Mouse (Mus musculus) G1E (cell line): Measurements from ENCODE around the gene Tbx18. TPM values are rescaled to one million over a fixed set of nuclear protein-coding genes. Genes with fewer than 3 reads are reported as not detected.

Experiments
- ATAC-seq: 2 replicates; pipeline ENCODE4 v1.8.0; 2016; ENCODE audit warnings: mild to moderate bottlenecking; ENCODE audit not compliant: insufficient number of reproducible peaks, poor library complexity, low FRiP score, severe bottlenecking; ENCODE audit errors: extremely low read depth
- DNase-seq: peaks from one replicate; pipeline ENCODE4 v3.0.0; 2012; ENCODE audit warnings: low spot score
- H3K27me3 ChIP-seq: 2 replicates; pipeline ENCODE4 v1.6.1; 2012; ENCODE audit warnings: mild to moderate bottlenecking, low read length, inconsistent platforms; ENCODE audit not compliant: insufficient read depth
- H3K36me3 ChIP-seq: replicated peaks from 2 replicates; pipeline ENCODE3; 2012; ENCODE audit warnings: mild to moderate bottlenecking, inconsistent platforms
- H3K4me1 ChIP-seq: 2 replicates; pipeline ENCODE4 v1.6.1; 2012; ENCODE audit warnings: low read depth, low read length, inconsistent platforms, mixed read lengths; ENCODE audit not compliant: insufficient read depth
- H3K4me3 ChIP-seq: 2 replicates; pipeline ENCODE4 v1.5.1; 2012; ENCODE audit warnings: low read depth, mild to moderate bottlenecking, inconsistent platforms, low read length, moderate library complexity, mixed read lengths
- H3K9me3 ChIP-seq: replicated peaks from 2 replicates; pipeline ENCODE4 v1.6.1; 2012; ENCODE audit warnings: inconsistent platforms
- CTCF ChIP-seq: IDR thresholded peaks from 2 replicates; pipeline ENCODE4 v1.5.1; 2012; ENCODE audit warnings: low read depth, low read length, inconsistent platforms, mixed read lengths
- GATA1 ChIP-seq: IDR thresholded peaks from 2 replicates; pipeline ENCODE4 v1.6.1; 2012; ENCODE audit warnings: borderline replicate concordance, low read length, inconsistent platforms, mixed read lengths
- GATA2 ChIP-seq: IDR thresholded peaks from 2 replicates; pipeline ENCODE4 v1.6.1; 2012; ENCODE audit warnings: low read depth, low read length, inconsistent platforms, borderline replicate concordance
- POLR2AphosphoS5 ChIP-seq: IDR thresholded peaks from 2 replicates; pipeline ENCODE4 v1.6.1; 2012; ENCODE audit warnings: low read depth, low read length, inconsistent platforms; ENCODE audit not compliant: insufficient replicate concordance
- TAL1 ChIP-seq: conservative IDR thresholded peaks from 2 replicates; pipeline ENCODE4 v1.6.1; 2012; ENCODE audit warnings: low read depth, low read length, inconsistent platforms, mixed read lengths
- polyA plus RNA-seq: library from polyadenylated mRNA; stranded (reverse); fragments of >175 nt; gene quantifications from 2 replicates; pipeline ENCODE4 v1.2.3, GENCODE M21; 2012
- total RNA-seq, 2 experiments: library from RNA; stranded (forward) in 1 of 2; stranded (reverse) in 1 of 2; fragments of 200-1000 nt in 1 of 2; fragments of >200 nt in 1 of 2; fragmentation: Nextera tagmentation in 1 of 2; gene quantifications; 2 replicates each; pipeline ENCODE4 v1.2.3; 2014 to 2017

The Tbx18 gene
- total and polyA plus RNA-seq, 3 experiments, result not detected

- H3K27me3 ChIP-seq, result no peaks in the 10 kb centered on the region
- peaks cover 31% of the 10 kb centered on the region for H3K9me3 ChIP-seq
- H3K4me1 ChIP-seq, result no peaks in the 10 kb centered on the region
- ATAC-seq (no peak), DNase-seq (no peak)
- H3K36me3 ChIP-seq, result no peaks in the 10 kb centered on the region
- no peak overlapping the region for H3K4me3 ChIP-seq
- TF ChIP-seq POLR2AphosphoS5 (no peak), GATA1 (no peak), CTCF (no peak), GATA2 (no peak), TAL1 (no peak)
These were observed 3.7 kb downstream of the Tbx18 start for GRCm38 (mm10) chr9:87727155-87727953.

- Histone ChIP-seq H3K27me3 (no peaks in the 10 kb centered on the region), H3K4me3 (no peak overlapping the region), H3K4me1 (no peaks in the 10 kb centered on the region), H3K36me3 (no peaks in the 10 kb centered on the region), H3K9me3 (peaks cover 2% of the 10 kb centered on the region; the same call in 1 of the 2 replicates)
- DNase-seq, result no peak
- TF ChIP-seq GATA2, result no peak
- no peak for TF ChIP-seq TAL1
- no peak for TF ChIP-seq GATA1
- ATAC-seq, result no peak
These were observed 9.3 kb downstream of the Tbx18 start for GRCm38 (mm10) chr9:87721793-87722192.

GRCm38 (mm10) chr9:87710360-87710759 lies 20.7 kb downstream of the Tbx18 start:
- Histone ChIP-seq H3K36me3 (no peaks in the 10 kb centered on the region), H3K27me3 (no peaks in the 10 kb centered on the region), H3K4me1 (no peaks in the 10 kb centered on the region), H3K9me3 (peaks cover 5% of the 10 kb centered on the region), H3K4me3 (no peak overlapping the region)
- ATAC-seq, result no peak
- no peak for TF ChIP-seq POLR2AphosphoS5
- TF ChIP-seq CTCF, result no peak
- no peak for TF ChIP-seq GATA1
- TF ChIP-seq GATA2, result no peak
- TF ChIP-seq TAL1, result no peak
- no peak for DNase-seq

- no peaks in the 10 kb centered on the region for H3K27me3 ChIP-seq
- H3K36me3 ChIP-seq, result no peaks in the 10 kb centered on the region
- ATAC-seq, result no peak
- TF ChIP-seq GATA2, result no peak
- no peak for TF ChIP-seq GATA1
- TF ChIP-seq POLR2AphosphoS5, result no peak
- TF ChIP-seq CTCF, result no peak
- TF ChIP-seq TAL1, result no peak
- no peak for DNase-seq
- H3K4me3 ChIP-seq, result no peak overlapping the region
- H3K9me3 ChIP-seq, result peaks cover 7% of the 10 kb centered on the region
- H3K4me1 ChIP-seq, result no peaks in the 10 kb centered on the region
These were observed 22.9 kb downstream of the Tbx18 start for GRCm38 (mm10) chr9:87708151-87708550.

GRCm38 (mm10) chr9:87702267-87702666 lies 28.8 kb downstream of the Tbx18 start:
- H3K4me1 ChIP-seq, result no peaks in the 10 kb centered on the region
- ATAC-seq, result no peak
- DNase-seq, result no peak
- no peak overlapping the region for H3K4me3 ChIP-seq
- no peaks in the 10 kb centered on the region for H3K36me3 ChIP-seq
- no peaks in the 10 kb centered on the region for H3K27me3 ChIP-seq
- TF ChIP-seq TAL1, result no peak
- TF ChIP-seq GATA1, result no peak
- no peak for TF ChIP-seq GATA2
- TF ChIP-seq CTCF, result no peak
- TF ChIP-seq POLR2AphosphoS5, result no peak
- peaks cover 7% of the 10 kb centered on the region for H3K9me3 ChIP-seq

GRCm38 (mm10) chr9:87686981-87687380 lies 44.1 kb downstream of the Tbx18 start:
- no peaks in the 10 kb centered on the region for H3K27me3 ChIP-seq
- TF ChIP-seq GATA2 (no peak), GATA1 (no peak), CTCF (no peak), TAL1 (no peak), POLR2AphosphoS5 (no peak)
- no peaks in the 10 kb centered on the region for H3K36me3 ChIP-seq
- H3K4me1 ChIP-seq, result no peaks in the 10 kb centered on the region
- peaks cover 14% of the 10 kb centered on the region for H3K9me3 ChIP-seq
- DNase-seq, result no peak
- H3K4me3 ChIP-seq, result no peak overlapping the region
- no peak for ATAC-seq
